Mouse (Mus musculus) gastrocnemius, postnatal 10 days (tissue): ENCODE results near the gene Prpf6. TPM values are rescaled to one million over a fixed set of nuclear protein-coding genes. Genes with fewer than 3 reads are reported as not detected.

ENCODE experiments used
- DNase-seq: peaks from one replicate; pipeline ENCODE4 v3.0.0; 2021; ENCODE audit warnings: mixed read lengths
- total RNA-seq, 2 experiments: library from RNA; stranded (reverse); gene quantifications; 2 replicates each; pipeline ENCODE4 v1.2.3; 2021

Gene Prpf6
- total RNA-seq, 2 experiments from 2014 or later, result 26.7 to 33.4 TPM

GRCm38 (mm10) chr2:181597378-181598061 is 5.9 kb downstream of the Prpf6 start:
- no peak for DNase-seq

- no peak for DNase-seq
Measured at GRCm38 (mm10) chr2:181598454-181599351, 7.0 kb downstream of the Prpf6 start, which contains the start of gene Samd10. Gene Samd10, minus strand, starts transcription at chr2:181599212.

GRCm38 (mm10) chr2:181600226-181600758 is 8.6 kb downstream of the Prpf6 start:
- no peak for DNase-seq

GRCm38 (mm10) chr2:181600828-181601750 is 9.4 kb downstream of the Prpf6 start:
- DNase-seq, result peak; percentile 95

- DNase-seq, result no peak
Measured at GRCm38 (mm10) chr2:181601751-181602145, 10.1 kb downstream of the Prpf6 start.

- DNase-seq, result no peak
Measured at GRCm38 (mm10) chr2:181602367-181602766, 10.7 kb downstream of the Prpf6 start.

GRCm38 (mm10) chr2:181618761-181619495 is 27.3 kb downstream of the Prpf6 start:
- DNase-seq, result no peak

GRCm38 (mm10) chr2:181623401-181623800 is 31.7 kb downstream of the Prpf6 start:
- DNase-seq, result no peak

GRCm38 (mm10) chr2:181628471-181628870 is 36.8 kb downstream of the Prpf6 start:
- no peak for DNase-seq

GRCm38 (mm10) chr2:181632624-181633023 is 41.0 kb downstream of the Prpf6 start:
- DNase-seq, result no peak

GRCm38 (mm10) chr2:181635865-181636264 is 44.2 kb downstream of the Prpf6 start:
- no peak for DNase-seq

GRCm38 (mm10) chr2:181644361-181644760 is 52.7 kb downstream of the Prpf6 start:
- peak; percentile 39 for DNase-seq

- no peak for DNase-seq
Measured at GRCm38 (mm10) chr2:181645666-181646065, 54.0 kb downstream of the Prpf6 start.

- no peak for DNase-seq
Measured at GRCm38 (mm10) chr2:181646626-181647472, 55.2 kb downstream of the Prpf6 start.

GRCm38 (mm10) chr2:181648926-181649325 is 57.3 kb downstream of the Prpf6 start:
- no peak for DNase-seq

GRCm38 (mm10) chr2:181653065-181653464 is 61.4 kb downstream of the Prpf6 start:
- no peak for DNase-seq

- no peak for DNase-seq
Measured at GRCm38 (mm10) chr2:181653523-181653922, 61.9 kb downstream of the Prpf6 start.

- no peak for DNase-seq
Measured at GRCm38 (mm10) chr2:181656734-181657133, 65.1 kb downstream of the Prpf6 start, which contains the start of gene Gm29797. Gene Gm29797, plus strand, starts transcription at chr2:181657034.

GRCm38 (mm10) chr2:181657441-181657840 is 65.8 kb downstream of the Prpf6 start:
- DNase-seq, result no peak

- DNase-seq, result peak; percentile 15
Measured at GRCm38 (mm10) chr2:181658528-181658927, 66.9 kb downstream of the Prpf6 start.
